Mouse (Mus musculus): ENCODE measurements at regions not wholly inside any gene's neighbourhood (a gene's known extent, or its start where the extent isn't known, plus 50 kb on each side); places are given as distances from the start of the nearest gene placed in this dataset.

DNA sequence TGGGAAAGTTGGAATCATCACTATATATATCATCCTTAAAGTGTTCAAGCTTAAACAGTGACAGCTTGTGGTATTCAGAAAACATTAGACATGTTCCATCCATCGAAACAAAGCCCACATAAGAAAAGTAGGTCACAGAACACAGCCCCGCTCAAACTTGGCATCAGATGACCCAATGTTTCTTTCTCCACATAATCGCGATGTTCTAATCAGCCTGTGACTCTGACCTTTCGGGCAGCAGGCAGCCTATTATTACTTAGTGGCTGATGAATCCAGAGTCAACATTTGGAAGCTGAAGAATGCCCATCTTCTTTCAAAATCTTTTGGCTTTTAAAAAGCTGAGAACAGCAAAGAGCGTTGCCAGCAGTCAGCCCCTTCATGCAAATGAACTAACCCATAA lies 65.1 kb upstream of the Dph5 start:
- Histone ChIP-seq H3K27me3 (ENCODE audit: control insufficient read depth, insufficient read depth, low read length) (no peaks in the 10 kb centered on the region), H3K27ac (ENCODE audit: control insufficient read depth, insufficient read depth, low read depth, low read length) (no peak overlapping the region), H3K4me1 (ENCODE audit: control insufficient read depth, insufficient read depth, low read length) (no peaks in the 10 kb centered on the region), H3K36me3 (ENCODE audit: control insufficient read depth, insufficient read depth, low read length) (no peaks in the 10 kb centered on the region), H3K4me3 (ENCODE audit: control insufficient read depth, low read depth, low read length) (no peak overlapping the region)
- TF ChIP-seq CTCF (IDR thresholded peaks at IDR 0.05; ENCODE audit: control insufficient read depth, insufficient read depth, insufficient replicate concordance, low read depth, low read length) (no peak), POLR2A (IDR thresholded peaks at IDR 0.05; ENCODE audit: control insufficient read depth, low read depth, low read length) (no peak)

DNA sequence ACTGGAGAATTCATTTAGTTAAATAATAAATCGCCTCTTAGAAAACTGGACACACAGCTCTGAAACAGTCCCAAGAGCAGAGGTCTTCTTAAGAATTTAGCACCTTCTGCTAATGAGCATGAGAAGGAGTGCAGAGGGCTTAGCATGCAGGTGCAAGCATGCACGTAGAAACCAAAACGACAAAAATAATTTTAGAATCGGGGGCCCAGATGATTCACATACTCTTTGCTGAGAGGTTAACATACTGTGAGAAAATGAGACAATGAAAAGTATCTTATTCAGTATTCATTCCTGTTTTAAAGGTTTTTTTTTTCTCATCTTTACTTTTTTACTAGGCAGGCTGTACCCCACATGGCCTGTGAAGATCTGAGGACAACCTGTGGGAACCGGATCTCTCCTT lies 63.9 kb upstream of the Dph5 start:
- TF ChIP-seq POLR2A (IDR thresholded peaks at IDR 0.05; ENCODE audit: control insufficient read depth, low read depth, low read length) (no peak), CTCF (IDR thresholded peaks at IDR 0.05; ENCODE audit: control insufficient read depth, insufficient read depth, insufficient replicate concordance, low read depth, low read length) (no peak)
- Histone ChIP-seq H3K27me3 (ENCODE audit: control insufficient read depth, insufficient read depth, low read length) (no peaks in the 10 kb centered on the region), H3K4me3 (ENCODE audit: control insufficient read depth, low read depth, low read length) (no peak overlapping the region), H3K36me3 (ENCODE audit: control insufficient read depth, insufficient read depth, low read length) (no peaks in the 10 kb centered on the region), H3K27ac (ENCODE audit: control insufficient read depth, insufficient read depth, low read depth, low read length) (no peak overlapping the region), H3K4me1 (ENCODE audit: control insufficient read depth, insufficient read depth, low read length) (no peaks in the 10 kb centered on the region)

DNA sequence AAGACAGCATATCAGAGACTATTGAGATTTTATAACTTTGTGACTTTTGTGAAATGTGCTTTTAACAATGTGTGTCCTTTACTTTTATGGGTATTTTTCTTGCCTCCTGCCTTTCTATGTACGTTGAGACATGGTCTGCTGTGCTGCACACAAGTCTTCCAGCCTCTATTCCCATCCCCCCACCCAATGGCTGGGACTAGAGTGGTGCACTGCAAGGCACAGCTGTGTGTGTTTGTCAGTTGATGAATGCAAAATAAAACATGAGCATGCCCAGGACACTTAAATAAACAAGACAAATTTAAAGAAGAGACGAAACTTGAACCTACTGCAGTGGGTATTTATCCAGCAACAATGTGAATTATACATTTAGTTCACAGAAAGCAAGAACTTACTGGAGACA lies 62.8 kb upstream of the Dph5 start:
- Histone ChIP-seq H3K36me3 (ENCODE audit: control insufficient read depth, insufficient read depth, low read length) (no peaks in the 10 kb centered on the region), H3K4me1 (ENCODE audit: control insufficient read depth, insufficient read depth, low read length) (no peaks in the 10 kb centered on the region), H3K4me3 (ENCODE audit: control insufficient read depth, low read depth, low read length) (no peak overlapping the region), H3K27ac (ENCODE audit: control insufficient read depth, insufficient read depth, low read depth, low read length) (no peak overlapping the region), H3K27me3 (ENCODE audit: control insufficient read depth, insufficient read depth, low read length) (no peaks in the 10 kb centered on the region)
- TF ChIP-seq POLR2A (IDR thresholded peaks at IDR 0.05; ENCODE audit: control insufficient read depth, low read depth, low read length) (no peak), CTCF (IDR thresholded peaks at IDR 0.05; ENCODE audit: control insufficient read depth, insufficient read depth, insufficient replicate concordance, low read depth, low read length) (no peak)

GRCm38 (mm10) chr3:115835381-115835780 lies 52.3 kb upstream of the Dph5 start:
- Histone ChIP-seq H3K36me3 (ENCODE audit: control insufficient read depth, insufficient read depth, low read length) (no peaks in the 10 kb centered on the region), H3K4me1 (ENCODE audit: control insufficient read depth, insufficient read depth, low read length) (no peaks in the 10 kb centered on the region), H3K27ac (ENCODE audit: control insufficient read depth, insufficient read depth, low read depth, low read length) (no peak overlapping the region), H3K4me3 (ENCODE audit: control insufficient read depth, low read depth, low read length) (no peak overlapping the region), H3K27me3 (ENCODE audit: control insufficient read depth, insufficient read depth, low read length) (no peaks in the 10 kb centered on the region)
- TF ChIP-seq CTCF (IDR thresholded peaks at IDR 0.05; ENCODE audit: control insufficient read depth, insufficient read depth, insufficient replicate concordance, low read depth, low read length) (no peak), POLR2A (IDR thresholded peaks at IDR 0.05; ENCODE audit: control insufficient read depth, low read depth, low read length) (no peak)

DNA sequence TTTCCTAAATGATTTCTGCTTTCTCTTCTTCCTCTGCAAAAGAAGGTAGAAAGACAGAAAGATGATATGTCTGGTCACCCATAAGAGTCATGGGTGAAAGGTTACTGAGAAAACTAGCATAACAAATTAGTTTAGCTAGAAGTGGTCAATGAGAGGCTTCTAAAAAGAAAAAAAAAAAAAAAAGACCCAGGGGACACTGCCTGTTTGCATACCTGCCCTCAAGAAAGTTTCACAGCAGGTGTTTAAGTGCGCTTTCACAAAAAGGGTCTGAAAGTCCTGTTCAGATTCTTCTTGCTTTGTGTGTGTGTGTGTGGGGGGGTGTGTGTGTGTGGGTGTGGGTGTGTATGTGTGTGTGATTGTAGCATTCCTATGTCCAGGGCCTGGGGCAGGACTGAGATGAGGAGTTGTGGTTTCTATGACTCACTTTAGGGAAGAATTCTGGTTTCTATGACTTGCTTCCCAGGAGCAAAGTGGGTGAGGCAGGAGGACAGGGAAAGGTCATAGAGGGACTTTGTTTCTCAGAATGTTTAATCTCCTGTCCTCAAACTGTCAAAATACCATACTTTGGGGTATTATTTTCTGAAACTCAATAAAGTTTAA lies 49.9 kb upstream of the Dph5 start:
- H3K4me1 ChIP-seq (ENCODE audit: control insufficient read depth, insufficient read depth, low read length) = no peaks in the 10 kb centered on the region
- no peak overlapping the region for H3K27ac ChIP-seq (ENCODE audit: control insufficient read depth, insufficient read depth, low read depth, low read length)
- no peaks in the 10 kb centered on the region for H3K36me3 ChIP-seq (ENCODE audit: control insufficient read depth, insufficient read depth, low read length)
- TF ChIP-seq CTCF (IDR thresholded peaks at IDR 0.05; ENCODE audit: control insufficient read depth, insufficient read depth, insufficient replicate concordance, low read depth, low read length) (no peak), POLR2A (IDR thresholded peaks at IDR 0.05; ENCODE audit: control insufficient read depth, low read depth, low read length) (no peak)
- H3K4me3 ChIP-seq (ENCODE audit: control insufficient read depth, low read depth, low read length) = no peak overlapping the region
- no peaks in the 10 kb centered on the region for H3K27me3 ChIP-seq (ENCODE audit: control insufficient read depth, insufficient read depth, low read length)
